Mouse (Mus musculus) gastrocnemius, postnatal 4 days (tissue): Measurements from ENCODE around the gene Srgap2. TPM values are rescaled to one million over a fixed set of nuclear protein-coding genes. Genes with fewer than 3 reads are reported as not detected.
"Not testable (repeated sequence)": the region's sequence is repeated elsewhere in the genome, so short reads cannot be mapped to it uniquely, and the experiment has no call there.

Source experiments
- DNase-seq, 2 experiments: peaks; one replicate each; pipeline ENCODE4 v3.0.0; 2021 to 2022; ENCODE audit warnings: low spot score in 2 of 2, mixed read lengths in 2 of 2
- total RNA-seq, 2 experiments: library from RNA; stranded (reverse); gene quantifications; 2 replicates each; pipeline ENCODE4 v1.2.3; 2021

Gene Srgap2
- total RNA-seq, 2 experiments from 2014 or later: 66.3 to 67.7 TPM

DNA sequence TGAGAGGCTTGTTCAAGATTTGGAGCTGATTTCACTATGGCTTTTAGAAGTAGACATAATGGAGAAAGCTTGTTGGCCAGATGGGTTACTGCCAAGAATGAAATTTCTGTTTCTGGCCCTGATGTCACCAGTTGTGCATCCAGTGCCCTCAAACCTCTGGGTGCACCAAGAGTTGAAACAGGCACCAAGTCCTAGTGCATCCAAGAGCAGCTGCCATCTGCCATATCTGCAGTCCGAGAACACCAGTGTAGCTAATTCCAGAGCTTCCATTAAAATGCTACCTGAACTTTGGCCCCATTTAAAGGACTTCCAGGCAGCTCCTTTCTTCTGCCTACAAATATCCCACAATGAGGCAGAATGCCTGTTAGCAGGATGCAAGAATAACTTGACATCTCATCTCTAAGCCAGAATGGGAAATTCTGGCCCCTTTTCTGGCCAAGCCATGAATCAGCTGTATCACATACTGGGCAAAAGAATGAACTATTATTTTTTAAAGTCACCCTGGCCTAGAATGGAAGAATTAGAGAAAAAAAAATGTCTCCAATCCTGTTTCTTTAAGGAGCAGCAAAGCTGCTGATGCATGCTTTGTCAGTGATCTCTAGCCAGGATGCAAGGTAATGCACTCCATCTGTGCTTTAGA is 180.1 kb downstream of the Srgap2 start:
- no peak for DNase-seq

DNA sequence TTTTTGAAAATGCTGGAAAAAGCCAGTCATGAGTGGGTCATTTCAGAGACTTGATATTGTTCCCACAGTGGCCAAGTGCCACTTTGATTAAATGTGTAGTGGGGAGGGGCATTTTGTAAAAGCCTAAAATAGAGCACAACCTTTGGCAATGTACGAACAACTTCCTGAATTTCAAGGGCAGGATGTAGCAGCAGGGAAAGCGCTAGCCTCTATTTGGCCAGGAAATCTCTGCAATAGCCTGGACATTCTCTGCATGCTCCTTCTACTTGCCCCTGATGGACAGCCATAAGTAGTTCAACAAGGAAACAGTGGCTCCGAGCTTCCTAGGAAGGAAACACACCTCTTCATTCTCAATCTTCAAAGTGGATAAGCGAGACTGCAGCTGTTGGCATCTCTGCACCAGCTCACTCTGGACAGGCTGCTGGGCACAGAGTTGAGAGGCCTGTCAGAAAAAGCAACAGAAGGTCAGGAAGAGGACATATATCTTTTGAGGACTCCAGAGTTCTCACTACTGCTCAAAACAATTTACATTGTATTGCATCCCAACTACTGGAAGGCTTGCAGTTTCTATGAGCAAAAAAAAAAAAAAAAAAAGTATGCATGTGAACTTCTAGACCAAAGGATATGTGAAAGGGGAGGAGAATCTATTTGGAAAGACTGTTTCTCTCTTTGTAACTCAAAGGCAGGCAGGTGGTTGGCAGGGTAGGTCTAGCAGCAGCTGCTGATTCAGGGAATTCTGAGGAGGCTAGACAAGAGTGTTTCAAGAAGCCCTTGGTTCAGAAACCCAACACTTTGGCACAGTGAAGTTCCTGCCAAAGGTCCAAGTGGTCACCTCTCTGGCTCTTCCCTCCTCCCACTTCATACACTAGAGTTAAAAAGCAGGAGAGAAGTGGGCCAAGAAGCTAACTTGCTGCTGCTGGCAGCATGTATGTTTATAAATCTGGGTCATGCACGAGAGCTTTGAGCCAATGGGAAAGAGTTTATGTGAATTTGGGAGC is 181.4 kb downstream of the Srgap2 start:
- no peak for DNase-seq

DNA sequence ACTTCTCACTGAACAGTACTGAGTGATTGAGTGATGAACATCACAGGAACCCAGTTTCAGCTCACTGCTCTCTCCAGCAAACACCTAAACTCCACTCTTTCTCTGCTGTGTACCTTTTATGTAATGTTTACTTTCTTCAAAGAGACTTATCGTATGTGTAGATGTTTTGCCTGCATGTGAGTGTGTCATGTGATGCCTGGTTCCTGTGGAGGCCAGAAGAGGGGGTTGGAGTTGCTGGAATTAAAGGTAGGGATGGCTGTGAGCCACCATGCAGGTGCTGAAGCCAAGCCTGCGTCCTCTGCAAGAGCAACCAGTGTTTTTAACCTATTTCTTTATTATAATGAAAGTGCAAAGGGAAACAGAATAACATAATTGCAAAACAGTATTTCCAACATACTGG is 182.5 kb downstream of the Srgap2 start:
- no peak for DNase-seq

DNA sequence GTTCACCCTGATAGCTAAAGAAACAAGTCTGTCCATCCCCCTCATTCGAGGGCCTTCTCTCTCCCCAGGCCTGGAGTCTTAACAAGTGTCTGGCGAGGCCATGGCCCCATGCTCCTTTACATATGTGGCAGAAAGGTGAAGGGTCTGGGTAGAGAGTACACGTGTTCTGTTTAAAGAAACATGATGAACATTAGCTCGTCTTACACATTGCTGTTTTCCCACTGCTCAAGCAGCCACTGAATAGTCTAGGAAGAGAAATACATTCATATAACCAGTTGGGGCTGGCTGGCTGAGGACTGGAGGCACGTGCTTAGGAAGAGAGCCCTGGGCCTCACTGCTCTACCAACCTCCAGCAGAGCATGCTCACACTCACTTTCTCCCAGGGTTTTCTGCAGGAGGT is 191.1 kb downstream of the Srgap2 start:
- no peak for DNase-seq

DNA sequence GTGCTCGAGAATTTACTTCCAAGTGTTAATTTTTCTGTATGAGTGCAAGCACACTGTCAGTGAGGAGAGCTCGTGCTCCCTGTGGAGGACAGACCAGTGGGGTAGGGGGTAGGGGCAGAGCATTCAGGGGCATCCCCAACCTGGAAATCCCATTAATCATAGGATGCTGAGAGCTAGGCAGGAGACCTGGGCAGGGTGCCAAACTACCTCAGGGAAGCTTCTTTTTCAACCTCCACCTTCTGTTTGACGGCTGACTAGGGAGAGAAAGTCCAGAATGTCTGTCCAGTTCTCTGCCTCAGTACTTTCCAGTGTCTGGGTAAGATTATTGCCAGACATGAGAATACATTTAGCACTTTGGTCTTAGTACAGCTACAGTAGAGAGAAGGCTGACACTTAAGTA is 191.5 kb downstream of the Srgap2 start:
- no peak for DNase-seq

DNA sequence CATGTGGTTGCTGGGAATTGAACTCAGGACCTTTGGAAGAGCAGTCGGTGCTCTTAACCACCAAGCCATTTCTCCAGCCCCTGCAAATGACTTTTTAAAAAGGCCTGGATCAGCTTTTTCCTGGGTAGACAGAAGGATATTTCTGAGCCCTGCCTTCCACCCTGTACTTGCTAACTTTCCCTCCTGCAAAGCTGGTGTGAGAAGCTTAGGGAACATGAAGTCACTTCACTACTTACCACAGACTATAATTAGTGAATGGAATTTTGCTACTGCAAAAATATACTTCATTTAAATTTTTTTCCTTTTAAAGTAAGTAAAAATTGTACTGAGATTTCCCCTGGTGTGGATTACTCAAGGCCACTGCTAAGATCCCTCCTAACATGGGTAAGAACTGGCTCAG is 196.0 kb downstream of the Srgap2 start:
- no peak for DNase-seq

DNA sequence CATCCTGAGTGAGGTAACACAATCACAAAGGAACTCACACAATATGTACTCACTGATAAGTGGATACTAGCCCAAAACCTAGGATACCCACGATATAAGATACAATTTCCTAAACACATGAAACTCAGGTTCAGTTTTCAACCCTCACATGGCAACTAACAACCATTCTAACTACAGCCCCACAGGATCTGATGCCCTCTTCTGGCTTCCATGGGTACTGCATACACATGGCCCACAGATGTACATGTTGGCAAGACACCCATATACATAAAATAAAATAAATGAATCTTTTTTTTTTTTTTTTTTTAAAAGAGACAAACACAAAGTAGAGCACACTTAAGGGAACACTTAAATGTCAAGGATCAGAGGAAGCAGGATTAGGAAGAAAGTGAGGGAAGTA is 198.1 kb downstream of the Srgap2 start:
- DNase-seq: not testable (repeated sequence)

DNA sequence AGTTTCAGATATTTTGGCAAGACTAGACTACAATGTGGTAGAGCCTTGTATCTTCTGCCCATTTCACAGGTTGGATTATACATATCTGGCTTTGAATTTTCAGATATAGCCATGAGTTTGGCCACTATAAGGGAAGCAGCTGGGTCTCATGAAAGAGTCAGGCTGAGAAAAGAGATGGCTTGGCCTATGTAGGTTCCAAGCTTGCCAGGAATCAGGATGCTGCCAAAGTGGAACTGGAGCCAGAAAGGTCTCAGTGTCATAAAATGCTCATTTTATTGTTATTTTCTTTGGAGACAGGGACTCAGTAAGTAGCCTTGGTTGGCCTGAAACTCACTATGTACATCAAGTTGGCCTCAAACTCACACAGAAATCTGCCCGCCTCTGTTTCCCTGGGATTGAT is 200.0 kb downstream of the Srgap2 start:
- no peak for DNase-seq

DNA sequence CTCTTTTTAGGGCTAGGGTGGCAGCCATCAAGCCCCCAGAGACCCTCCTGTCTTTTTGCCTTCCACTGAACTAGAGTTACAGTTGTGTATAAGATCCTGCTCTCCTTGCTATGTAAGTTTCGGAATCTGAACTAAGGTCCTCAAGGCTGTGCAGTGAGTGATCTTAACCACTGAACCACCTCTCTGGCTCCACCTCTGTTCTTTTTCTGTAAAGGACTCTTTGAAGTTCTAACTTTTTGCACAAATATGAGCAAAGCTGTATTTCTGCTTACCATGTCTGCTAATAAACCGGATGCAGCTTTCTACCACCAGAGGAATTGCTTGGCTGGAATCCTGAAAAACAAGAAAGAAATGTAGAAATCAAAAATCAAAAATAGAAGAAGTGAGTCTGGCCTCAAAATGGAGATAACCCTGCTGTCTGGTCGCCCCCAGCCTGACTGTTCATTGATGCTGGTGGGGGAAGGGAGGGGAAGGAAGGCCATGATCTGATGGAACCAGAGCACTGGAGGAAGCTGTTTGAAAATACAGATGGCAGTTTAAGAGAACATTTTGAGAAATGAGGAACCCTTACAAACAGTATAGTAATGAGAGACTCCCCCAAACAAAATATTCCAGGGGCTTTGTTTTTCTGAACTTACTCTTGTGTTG is 202.2 kb downstream of the Srgap2 start:
- no peak for DNase-seq

DNA sequence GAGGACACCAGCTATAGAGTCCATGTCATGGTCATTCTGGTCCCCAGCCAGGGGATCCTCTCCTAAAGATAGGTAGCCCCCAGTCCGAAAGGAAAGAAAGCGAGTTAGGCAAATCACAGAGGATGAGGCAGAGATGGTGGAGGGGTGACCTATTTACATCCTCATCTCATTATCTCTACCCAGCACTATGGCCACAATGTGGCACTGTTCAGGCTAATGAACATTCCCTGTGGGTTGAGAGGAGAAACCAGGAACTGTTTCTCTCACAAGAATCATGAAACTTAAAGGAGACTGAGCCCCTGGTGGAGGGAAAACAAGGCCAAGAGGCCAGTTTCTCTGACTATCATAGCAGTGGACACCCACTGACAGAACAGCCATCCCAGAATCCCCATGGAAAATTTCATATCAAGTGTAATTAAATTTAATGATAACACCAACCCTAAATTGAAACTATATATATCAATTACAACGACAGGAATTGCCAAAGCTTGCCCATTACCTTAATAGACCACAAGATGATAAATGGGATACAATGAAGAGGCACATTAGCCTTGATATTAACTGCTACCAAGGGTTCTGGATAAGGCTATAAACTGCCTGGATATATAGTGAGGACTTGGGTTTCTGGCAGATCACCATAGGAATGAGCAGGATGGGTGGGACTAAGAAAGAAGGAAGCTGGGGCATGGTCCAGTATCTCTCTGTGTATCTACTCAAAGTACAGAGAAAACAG is 207.4 kb downstream of the Srgap2 start:
- DNase-seq: no peak

DNA sequence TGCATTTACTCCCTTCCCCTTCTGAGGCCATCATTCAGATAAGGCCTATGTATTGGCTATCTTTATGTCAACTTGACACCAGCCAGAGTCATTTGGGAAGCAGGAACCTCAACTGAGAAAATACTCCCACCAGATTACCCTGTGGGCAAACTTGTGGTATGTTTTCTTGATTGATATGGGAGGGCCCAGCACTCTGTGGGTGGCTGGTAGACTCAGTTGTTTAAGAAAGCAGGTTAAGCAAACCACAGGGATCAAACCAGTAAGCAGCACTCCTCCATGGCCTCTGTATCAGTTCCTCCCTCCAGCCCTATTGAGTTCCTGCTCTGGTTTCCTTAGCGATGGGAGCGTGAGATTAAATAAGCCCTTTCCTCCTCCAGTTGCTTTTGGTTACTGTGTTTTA is 208.8 kb downstream of the Srgap2 start:
- no peak for DNase-seq

DNA sequence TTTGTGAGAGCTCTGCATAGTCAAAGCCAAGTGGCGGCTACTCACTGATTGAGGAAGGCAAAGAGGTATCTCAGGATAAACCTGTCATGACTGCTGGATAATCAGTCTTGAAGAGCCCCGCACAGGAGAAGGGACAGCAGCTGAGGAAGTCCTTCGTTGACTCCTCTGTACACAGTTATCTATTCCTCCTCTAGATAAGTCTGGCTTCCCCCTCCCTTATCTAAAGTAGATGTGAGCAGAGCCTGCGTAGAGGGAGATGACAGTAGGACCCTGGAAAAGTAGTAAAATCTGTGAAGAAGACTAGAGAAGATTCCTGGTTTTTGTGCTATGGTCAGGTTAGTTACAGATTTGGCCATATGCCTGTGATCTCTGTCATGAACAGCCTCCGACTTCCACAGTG is 209.5 kb downstream of the Srgap2 start:
- DNase-seq: no peak

DNA sequence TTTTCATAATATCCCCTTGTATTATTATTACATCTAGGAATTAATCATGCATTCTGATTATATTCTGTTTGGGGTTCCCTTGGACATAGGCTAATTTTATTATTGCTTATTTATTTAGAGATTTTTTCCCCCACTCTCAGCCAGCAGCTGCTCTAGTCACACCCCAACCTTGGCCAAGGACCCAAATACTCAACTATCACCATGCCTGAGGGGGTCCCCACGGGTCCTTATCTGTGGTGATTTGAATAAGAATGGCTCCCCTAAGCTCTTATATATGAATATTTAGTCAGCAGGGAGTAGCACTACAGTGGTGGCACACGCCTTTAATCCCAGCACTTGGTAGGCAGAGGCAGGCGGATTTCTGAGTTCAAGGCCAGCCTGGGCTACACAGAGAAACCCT is 215.9 kb downstream of the Srgap2 start:
- no peak for DNase-seq

DNA sequence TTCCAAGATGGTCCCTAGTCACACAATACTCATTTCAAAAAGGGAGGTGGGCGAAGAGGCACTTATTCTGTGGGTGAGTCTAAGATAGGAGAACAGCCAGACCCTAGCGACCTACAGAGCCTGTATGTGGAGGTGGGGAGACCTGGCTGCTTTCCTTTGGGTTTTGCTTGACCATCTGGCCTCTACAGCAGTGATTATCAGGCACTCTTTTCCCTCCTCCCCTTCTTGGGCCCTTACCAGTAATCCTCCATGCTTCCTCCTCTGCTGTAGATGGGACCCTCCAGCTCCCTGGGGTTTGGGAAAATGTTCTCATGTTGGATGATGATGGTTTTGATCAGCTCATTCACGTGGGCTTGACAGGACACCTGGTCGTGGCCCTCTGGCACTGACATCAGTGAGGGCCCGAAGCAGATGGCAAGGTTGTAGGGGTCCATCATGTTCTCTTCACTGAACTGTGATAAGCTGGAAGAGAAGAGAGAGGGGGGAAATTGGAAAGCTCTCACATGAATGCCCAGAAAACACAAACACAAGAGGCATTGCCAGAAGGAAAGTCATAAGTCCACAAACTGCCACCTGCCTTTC is 216.8 kb downstream of the Srgap2 start:
- DNase-seq: no peak

DNA sequence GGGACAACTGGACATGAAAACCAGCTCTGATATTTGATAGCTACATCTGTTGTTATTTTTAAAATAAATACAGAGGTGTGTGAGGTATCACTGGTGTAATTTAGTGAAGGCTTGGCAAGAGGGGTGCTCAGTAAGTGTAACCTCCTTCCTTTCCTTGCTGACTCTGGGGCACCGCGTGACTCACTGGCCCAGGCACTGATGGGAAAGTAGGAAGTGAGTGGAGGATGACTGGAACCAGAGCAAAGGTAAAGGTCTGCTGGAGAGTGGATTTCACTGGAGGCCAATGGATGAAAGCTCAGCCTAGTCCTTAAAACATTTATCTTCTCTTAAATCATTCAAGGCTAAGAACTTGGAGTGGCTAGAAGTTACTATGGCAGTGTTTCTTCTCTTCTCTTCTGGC is 226.4 kb downstream of the Srgap2 start:
- DNase-seq: no peak

DNA sequence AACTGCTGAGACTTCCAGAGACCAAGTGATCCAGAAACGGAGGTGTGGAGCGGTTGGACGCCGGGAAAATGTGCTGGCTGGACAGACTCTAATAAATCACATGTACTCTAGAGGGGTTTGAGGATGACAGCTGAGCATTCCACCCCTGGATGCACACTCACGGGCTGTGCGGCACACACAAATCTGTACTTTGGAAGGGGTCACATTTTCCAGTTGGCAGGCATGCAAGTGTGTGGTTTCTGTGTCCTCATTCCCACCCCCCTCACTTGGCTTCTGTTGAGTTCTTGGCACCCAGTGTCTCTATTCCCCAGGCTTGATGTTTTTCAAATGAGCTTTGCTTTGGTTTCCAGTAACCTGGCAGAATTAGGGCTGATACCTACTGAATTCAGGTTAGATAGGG is 227.4 kb downstream of the Srgap2 start:
- peak in 1 of 2 experiments; percentile 17 for DNase-seq

DNA sequence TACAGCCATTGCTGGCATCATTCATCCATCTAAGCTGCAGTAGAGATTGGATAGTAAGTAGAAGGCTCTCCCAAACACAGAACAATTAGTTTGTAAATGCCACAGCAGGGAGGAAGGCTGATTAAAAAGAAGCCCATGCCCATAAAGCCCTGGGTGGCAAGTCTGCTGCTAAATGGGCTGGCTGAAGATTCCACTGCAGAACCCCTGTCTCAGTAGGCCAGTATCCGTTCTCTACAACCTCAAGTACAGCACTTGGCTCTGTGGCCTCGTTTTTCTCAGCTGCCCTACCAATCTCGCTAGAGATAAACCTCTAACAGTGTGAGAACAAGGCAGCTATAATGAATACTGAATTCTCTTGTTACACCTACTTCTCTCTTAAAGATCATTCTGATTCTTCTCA is 227.9 kb downstream of the Srgap2 start:
- no peak for DNase-seq

DNA sequence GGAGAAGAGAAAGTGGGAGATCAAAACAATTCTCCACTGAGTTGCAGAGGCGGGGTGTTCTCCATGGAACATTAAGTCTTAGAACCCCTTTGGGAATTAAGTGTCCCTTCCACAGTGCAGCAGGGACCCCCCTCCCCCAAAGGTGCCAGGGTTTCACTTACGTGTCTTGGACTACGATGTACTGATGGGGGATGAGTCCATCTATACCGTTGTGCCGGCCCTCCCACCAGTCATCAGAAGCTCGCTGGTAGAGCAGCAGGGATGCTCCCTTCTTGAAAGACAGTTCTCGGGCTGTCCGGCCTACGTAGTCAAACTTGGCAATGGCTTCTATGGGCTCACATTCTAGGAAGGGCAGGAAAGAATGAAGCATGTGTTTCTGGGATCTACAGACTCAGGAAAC is 229.0 kb downstream of the Srgap2 start:
- no peak for DNase-seq

DNA sequence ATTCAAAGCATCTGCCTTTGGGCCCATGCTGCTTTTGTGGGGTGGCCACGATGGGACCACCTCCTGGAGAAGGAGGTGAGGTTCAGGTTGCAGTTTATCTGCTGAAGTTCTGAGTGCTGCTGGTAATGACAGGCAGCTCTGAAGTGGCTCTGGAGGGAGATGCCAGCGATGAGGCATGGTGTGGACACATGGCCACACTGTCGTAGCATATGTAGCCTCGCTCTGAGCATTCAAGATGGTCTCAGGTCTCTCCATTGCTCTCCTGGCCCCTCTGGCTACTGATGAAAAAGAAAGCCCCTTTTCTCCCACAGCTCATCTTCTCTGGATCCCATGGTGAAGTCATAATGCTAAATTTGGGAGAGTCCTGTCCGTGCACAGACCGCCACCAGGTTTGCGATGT is 230.4 kb downstream of the Srgap2 start:
- no peak for DNase-seq

DNA sequence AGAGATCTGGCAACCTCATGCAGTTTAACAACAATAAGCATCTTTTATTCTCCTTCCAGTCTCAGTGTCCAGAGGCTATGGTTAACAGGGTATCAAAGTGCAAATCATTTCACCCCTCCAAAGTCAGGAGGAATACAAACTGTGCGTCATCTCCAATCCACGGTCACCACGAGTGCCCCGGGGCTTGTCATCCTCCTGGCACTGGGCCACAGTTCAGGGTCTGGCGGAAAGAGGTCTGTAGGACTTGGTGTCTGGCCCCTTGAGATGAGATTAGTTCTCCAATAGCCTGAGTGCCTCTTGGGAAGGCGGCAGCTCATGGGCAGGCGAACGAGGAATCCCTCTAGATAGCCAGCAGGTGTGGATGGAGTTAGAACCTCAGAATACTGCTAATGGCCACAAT is 232.0 kb downstream of the Srgap2 start:
- DNase-seq: no peak

DNA sequence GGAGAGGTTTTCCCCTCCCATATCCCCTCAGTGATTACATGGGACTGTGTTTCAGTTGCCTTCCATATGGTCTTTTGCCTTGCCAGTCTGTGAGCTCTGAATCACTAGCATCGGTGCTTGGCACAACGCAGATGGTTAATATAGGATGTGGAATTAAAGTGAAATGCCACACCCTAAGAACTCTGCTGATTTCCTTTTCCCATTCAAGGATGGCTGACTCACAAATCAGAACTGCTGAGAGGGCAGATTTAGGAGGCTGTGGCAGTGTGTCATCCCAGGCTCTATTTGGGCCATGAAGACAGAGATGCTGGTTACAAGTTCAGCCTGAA is 233.3 kb downstream of the Srgap2 start:
- no peak for DNase-seq
